Mouse (Mus musculus) adrenal gland, postnatal 25 days (tissue): ENCODE data around the gene Adamts1. TPM values are rescaled to one million over a fixed set of nuclear protein-coding genes. Genes with fewer than 3 reads are reported as not detected.

Source experiments
- DNase-seq: peaks from one replicate; pipeline ENCODE4 v3.0.0; 2021; ENCODE audit warnings: mixed read lengths
- long read RNA-seq: library from polyadenylated mRNA; stranded (forward); transcript quantifications from one replicate; pipeline ENCODE4 v2.0.0, GENCODE M21; 2021
- total RNA-seq: library from RNA; stranded (reverse); gene quantifications from 2 replicates; pipeline ENCODE4 v1.2.3, GENCODE M21; 2021

The Adamts1 gene
- total RNA-seq = 13.8 and 16.4 TPM in 2 replicates
- long read RNA-seq, full-length matches to known transcripts = 21 of 26 reads
- long read RNA-seq, partial matches to known transcripts = 2 of 26 reads
- long read RNA-seq, other reads (novel, unspliced or antisense) = 3 of 26 reads

GRCm38 (mm10) chr16:85802954-85803353 lies at the start of gene Adamts1:
Gene Adamts1, minus strand, starts transcription at chr16:85803113.
- peak; percentile 77 for DNase-seq

GRCm38 (mm10) chr16:85827066-85827465 lies 24.2 kb upstream of the Adamts1 start:
- no peak for DNase-seq

- no peak for DNase-seq
Measured at GRCm38 (mm10) chr16:85822330-85822916, 19.5 kb upstream of the Adamts1 start.

- no peak for DNase-seq
Measured at GRCm38 (mm10) chr16:85819808-85820458, 17.0 kb upstream of the Adamts1 start.

GRCm38 (mm10) chr16:85814116-85814515 lies 11.2 kb upstream of the Adamts1 start:
- DNase-seq = no peak

GRCm38 (mm10) chr16:85807626-85808025 lies 4.7 kb upstream of the Adamts1 start:
- DNase-seq = peak; percentile 52

GRCm38 (mm10) chr16:85807072-85807471 lies 4.2 kb upstream of the Adamts1 start:
- peak; percentile 25 for DNase-seq

- DNase-seq = no peak
Measured at GRCm38 (mm10) chr16:85805581-85805980, 2.7 kb upstream of the Adamts1 start.

- peak; percentile 63 for DNase-seq
Measured at GRCm38 (mm10) chr16:85803613-85804551, 969 bp upstream of the Adamts1 start.

- peak; percentile 55 for DNase-seq
Measured at GRCm38 (mm10) chr16:85801971-85802811, 722 bp downstream of the Adamts1 start.

GRCm38 (mm10) chr16:85801252-85801651 lies 1.7 kb downstream of the Adamts1 start:
- peak; percentile 76 for DNase-seq

- DNase-seq = peak; percentile 85
Measured at GRCm38 (mm10) chr16:85800691-85801090, 2.2 kb downstream of the Adamts1 start.

- no peak for DNase-seq
Measured at GRCm38 (mm10) chr16:85799971-85800370, 2.9 kb downstream of the Adamts1 start.

GRCm38 (mm10) chr16:85798334-85798733 lies 4.6 kb downstream of the Adamts1 start:
- DNase-seq = no peak

GRCm38 (mm10) chr16:85797161-85797560 lies 5.8 kb downstream of the Adamts1 start:
- no peak for DNase-seq

GRCm38 (mm10) chr16:85795731-85796130 lies 7.2 kb downstream of the Adamts1 start:
- no peak for DNase-seq

GRCm38 (mm10) chr16:85793166-85793830 lies 9.6 kb downstream of the Adamts1 start:
- DNase-seq = no peak

- DNase-seq = no peak
Measured at GRCm38 (mm10) chr16:85781076-85781475, 21.8 kb downstream of the Adamts1 start.

- DNase-seq = no peak
Measured at GRCm38 (mm10) chr16:85779775-85780174, 23.1 kb downstream of the Adamts1 start.

- DNase-seq = no peak
Measured at GRCm38 (mm10) chr16:85772272-85772671, 30.6 kb downstream of the Adamts1 start.

- DNase-seq = no peak
Measured at GRCm38 (mm10) chr16:85767341-85767740, 35.6 kb downstream of the Adamts1 start.
